Mouse (Mus musculus): Measurements from ENCODE around the gene Mertk.

GRCm38 (mm10) chr2:128745879-128746620 lies 47.3 kb downstream of the Mertk start:
- TF ChIP-seq CTCF (IDR thresholded peaks at IDR 0.05; ENCODE audit: low read depth): no peak
- TF ChIP-seq EP300 (IDR thresholded peaks at IDR 0.05; ENCODE audit: low read depth): no peak

Data from liver, embryonic 14.5 days (tissue).